Mouse (Mus musculus): Measurements from ENCODE around the gene Dab2.

The Dab2 gene

GRCm38 (mm10) chr15:6326011-6326410, 26.4 kb downstream of the Dab2 start:
- no peak for DNase-seq

DNA sequence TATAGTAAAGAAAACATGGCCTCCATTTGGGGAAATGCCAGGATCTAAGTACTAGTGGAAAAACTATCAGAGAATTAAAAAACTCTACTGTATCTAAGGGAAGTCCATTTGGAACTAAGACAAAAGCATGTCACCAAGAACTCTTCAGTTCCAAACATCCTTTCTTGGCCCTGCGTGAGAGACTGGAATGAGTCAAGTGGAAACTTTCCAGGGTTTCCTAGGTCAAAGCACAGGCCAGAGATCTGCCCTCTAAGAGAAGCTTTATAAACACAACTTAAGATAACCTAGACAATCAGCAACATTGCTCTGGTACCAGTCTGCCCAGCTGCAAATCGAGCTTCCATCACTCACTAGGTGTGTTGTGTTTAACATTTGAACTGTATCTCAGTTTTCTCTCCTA, 31.8 kb downstream of the Dab2 start:
- DNase-seq, result no peak

DNA sequence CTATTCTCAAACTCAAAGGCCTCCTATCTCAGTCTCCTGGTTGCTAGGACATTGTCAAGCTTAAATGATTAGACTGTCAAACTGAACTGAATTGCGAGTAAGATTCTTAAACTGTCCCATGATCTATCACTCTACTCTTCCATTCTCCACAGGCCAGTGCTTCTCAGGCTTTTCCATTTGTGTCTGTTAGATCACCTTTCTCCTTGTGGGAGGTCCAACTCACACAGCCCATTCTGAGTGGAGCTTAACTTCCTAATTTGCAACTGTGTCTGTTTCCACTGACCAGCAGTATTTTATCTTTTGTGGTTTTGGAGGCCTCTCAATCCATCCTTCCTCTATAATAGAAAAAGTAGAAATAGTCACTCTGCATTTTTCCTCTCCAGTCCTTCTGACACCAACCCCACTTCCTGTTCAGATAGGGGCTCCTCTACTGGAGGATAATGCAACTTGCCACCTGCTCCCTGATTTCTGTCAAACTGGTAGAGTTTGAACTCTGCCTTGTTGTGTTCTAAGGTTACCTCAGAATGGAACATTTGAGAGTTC, 35.1 kb downstream of the Dab2 start:
- DNase-seq, result no peak

- no peak for DNase-seq
Observed at GRCm38 (mm10) chr15:6339767-6340166, 40.2 kb downstream of the Dab2 start.

DNA sequence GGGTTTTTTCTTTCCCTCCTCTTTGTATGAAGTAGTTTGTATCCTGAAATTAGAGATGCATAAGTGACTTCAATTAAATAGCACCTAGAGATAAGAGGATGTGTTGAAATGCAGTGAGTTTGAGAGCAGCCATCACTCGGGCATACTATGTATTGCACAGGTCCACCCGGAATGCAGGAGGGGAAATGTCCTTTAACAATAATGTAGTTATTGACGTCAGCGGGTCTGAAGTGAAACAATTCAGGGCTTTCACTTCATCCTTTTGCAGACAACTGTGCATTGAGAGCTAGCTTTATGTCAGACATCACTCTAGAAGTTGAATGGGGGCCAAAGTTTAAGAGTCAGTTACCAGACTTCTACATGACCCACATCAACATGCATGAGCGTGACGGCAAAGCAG, 40.8 kb downstream of the Dab2 start:
- DNase-seq, result no peak

DNA sequence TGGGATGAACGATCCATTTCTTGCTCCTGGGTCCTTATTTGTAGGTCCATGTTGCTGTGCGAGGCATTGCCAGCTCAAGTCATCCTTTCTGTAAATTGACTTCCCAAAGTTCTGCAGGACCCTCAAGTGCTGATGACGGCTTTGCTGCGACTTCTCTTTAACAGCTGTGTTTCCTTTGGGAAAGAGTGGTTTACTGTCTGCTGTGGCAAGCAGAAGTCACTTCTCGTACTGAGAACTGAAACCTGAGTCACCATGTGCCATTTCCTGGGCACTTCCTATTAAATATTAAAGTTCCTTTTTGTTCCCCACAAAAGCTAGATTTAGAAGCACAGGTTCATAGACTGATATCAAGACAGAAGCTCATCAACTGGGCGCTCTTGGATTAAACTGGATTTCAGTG, 41.8 kb downstream of the Dab2 start:
- no peak for DNase-seq

GRCm38 (mm10) chr15:6353901-6354300, 54.3 kb downstream of the Dab2 start:
- no peak for DNase-seq

GRCm38 (mm10) chr15:6359859-6360258, 60.3 kb downstream of the Dab2 start:
- DNase-seq, result no peak

DNA sequence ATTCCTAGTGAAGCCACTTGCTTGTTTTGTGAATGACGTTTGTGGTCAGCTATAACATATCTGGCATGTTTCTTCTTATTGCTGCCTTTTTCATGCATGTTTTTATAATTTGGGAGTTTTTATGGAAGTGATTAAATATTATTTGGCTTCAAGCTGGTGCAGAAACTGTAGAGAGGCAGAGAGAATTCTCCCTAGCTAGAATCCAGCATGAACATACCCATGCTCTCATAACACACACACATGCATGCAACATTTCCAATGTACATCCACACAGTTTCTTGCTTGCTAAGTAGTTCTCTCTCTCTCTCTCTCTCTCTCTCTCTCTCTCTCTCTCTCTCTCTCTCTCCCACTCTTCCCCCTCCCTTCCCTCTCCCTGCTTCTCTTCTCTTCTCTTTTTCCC, 70.4 kb downstream of the Dab2 start:
- DNase-seq, result no peak

- no peak for DNase-seq
Observed at GRCm38 (mm10) chr15:6371486-6371885, 71.9 kb downstream of the Dab2 start.

- no peak for DNase-seq
Observed at GRCm38 (mm10) chr15:6375016-6375415, 75.4 kb downstream of the Dab2 start.

DNA sequence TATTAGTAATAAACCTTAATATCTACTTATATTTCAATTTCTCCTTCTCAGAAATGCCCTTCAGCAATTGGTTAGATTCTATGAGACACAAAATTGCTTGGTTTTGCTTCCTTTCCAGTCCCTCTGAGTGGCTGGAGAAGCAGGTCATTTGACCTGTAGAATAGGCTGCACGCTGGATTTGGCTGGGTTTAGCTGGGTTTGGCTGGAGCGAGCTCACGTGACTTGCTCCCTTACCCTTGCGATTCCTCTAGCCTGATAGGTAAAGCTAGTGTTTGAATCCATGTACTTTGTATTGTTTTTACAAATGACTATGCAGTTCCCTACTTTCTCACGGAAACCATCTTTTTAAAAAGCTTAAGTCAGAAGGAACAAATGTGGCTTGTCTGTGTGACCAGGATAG, 76.4 kb downstream of the Dab2 start:
- DNase-seq, result no peak

DNA sequence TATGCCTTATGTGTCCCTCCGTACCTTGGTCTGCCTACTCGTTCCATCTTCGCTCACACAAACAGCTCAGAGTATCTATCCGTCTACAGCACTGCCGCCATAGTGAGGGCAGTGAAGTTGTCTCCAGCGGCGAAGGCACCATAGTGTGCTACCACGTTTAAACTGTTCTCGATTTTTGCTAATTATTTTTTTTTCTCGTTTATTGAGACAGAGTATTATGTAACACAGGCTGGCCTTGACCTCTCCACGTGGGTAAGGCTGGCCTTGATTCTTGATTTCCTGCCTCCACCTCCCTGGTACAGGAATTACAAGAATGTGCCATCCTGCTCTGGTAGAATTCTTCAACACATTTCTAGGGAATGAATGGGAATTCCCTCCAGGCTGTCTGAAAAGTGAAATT, 77.2 kb downstream of the Dab2 start:
- no peak for DNase-seq

DNA sequence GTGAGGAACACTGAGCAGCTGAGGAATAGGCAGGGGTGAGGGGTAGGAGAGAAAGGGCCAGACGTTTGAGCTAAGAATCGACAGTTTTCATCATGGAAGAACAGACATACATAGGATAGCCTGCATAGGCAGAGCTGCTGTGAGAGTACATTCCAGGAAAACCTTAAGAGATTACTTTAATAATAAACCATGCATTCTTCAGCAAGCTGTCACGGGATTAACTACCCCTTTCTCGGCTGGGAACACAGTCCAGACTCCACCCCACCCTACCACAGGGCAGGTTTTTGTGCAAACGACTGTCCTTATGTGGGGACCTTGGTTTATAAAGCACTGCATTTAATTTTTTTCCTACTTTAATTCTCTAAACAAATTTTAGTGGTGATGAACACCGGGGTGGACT, 84.4 kb downstream of the Dab2 start:
- no peak for DNase-seq

- no peak for DNase-seq
Observed at GRCm38 (mm10) chr15:6385241-6385640, 85.7 kb downstream of the Dab2 start.

DNA sequence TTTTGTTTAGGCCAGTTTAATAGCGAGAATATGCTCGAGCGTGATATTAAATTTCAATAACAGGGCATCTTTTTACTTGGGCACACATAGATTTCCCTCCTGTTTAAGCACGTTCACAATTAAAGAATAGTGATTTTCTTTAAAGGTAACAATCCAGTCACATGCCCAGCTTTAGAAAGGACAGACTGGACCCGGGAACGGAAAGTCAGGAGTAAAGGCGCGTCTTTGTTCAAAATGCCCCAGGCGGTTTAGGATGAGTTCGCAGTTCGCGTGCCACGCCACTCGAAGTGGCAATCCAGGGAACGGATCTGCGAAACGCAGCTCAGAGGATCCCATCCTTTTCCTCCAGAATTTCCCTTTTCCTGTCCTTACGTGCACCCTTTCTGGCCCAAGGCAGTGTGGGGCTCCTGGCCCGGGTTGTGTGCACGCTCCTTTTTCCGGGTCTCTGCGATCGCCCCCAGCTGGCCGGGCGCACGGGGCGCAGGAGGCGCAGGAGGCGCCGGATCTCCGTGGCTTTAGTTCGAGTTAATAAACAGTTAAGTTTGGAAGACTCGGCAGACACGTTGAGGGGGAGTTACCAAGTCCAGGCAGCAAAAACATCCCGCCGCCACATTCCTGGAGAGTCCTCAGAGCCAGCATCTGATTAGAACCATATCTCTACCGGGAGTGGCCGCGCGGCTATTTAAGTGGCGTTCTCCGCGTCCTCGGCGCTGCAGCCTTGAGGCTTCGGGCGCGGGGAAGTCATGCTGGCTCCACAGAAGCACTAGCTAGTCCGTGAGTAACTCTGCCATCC, 86.8 kb downstream of the Dab2 start:
- DNase-seq, result peak; percentile 12

- DNase-seq, result no peak
Observed at GRCm38 (mm10) chr15:6386961-6387728, 87.6 kb downstream of the Dab2 start.

DNA sequence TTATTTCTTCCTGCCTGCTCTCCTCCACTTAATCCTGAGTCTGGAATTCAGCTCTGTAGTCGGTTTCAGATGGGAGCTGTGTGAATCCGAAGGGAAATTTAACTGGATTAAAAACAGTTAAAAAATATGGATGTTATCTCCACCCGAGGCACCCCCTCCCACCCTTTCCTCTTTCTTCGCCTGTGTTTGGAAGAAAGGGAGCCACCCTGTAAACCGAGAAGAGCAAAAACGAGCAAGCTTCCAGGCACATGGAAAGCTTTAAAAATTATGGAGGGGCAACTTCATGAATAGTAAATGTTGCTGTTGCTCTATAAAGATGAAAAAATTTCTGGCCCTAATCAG, 88.1 kb downstream of the Dab2 start:
- DNase-seq, result no peak

- no peak for DNase-seq
Observed at GRCm38 (mm10) chr15:6388146-6388545, 88.6 kb downstream of the Dab2 start.

GRCm38 (mm10) chr15:6388631-6389030, 89.0 kb downstream of the Dab2 start:
- DNase-seq, result no peak

- no peak for DNase-seq
Observed at GRCm38 (mm10) chr15:6390106-6390505, 90.5 kb downstream of the Dab2 start.

- DNase-seq, result no peak
Observed at GRCm38 (mm10) chr15:6390657-6391056, 91.1 kb downstream of the Dab2 start.

DNA sequence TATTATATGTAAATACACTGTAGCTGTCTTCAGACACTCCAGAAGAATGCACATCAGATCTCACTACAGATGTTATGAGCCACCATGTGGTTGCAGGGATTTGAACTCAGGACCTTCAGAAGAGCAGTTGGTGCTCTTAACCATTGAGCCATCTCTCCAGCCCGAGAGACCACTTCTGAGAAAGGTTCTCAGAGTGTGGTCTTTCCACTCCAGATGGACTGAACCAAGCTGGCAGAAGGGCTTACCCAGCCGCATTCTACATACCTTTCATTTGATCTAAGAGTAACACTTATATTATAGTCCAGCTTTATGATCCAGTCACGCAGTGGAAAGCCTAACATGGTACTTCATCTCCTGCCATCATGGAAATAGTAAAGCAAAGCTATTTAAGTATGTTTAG, 92.3 kb downstream of the Dab2 start:
- DNase-seq, result no peak

DNA sequence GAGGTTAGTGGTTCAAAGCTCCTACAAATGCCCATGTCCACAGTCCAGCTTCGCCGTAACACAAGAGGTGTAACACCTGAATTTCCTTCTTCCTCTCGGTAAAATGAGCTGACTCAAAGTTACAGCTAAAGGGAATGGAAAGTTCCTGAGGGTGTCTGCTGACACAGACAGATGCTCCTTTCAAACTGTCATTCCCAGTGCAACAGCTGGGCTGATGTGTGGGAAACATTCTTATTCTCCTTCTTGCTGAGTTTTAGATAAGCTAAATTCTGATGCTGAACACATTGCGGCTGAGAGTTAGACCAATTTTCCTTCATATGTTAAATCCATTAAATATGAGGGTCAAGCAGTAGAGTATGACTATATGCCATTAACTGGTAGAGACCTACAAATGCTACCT, 94.0 kb downstream of the Dab2 start:
- DNase-seq, result no peak
